9 mouse cellular contexts compared by ENCODE assay signal in the genomic region with DNA sequence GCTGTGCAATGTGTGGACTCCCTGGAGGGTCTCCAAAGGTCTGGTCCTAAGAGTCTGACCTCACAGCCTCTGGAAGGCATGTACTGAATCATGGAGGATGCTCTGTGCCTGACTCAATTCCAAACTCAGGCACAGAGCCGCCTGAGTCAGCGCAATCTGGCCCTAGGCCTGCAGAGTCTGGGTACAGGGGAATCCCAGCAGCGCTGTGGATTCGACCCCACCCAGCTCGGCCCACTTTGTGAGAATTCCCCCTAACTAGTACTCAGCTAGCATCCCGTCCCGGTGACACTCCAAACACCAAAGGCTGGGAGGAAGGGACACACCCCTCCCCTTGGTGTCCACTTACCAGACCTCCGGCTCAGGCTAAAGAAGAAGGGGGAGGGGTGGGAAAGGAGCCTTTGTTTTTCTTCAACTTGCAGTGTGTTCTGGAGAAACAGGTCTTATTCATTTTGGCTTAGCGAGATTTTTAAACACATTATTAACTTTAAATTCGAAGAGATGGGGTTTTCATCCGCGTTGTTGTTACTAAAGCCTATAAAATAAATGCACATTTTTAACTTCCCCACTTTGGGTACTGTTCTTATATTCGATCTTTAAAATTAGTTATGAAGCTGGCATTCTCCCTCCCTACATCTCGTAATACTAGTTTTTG. TPM values are rescaled to one million over a fixed set of nuclear protein-coding genes. Genes with fewer than 3 reads are reported as not detected.
DNase-seq lines count a peak whose midpoint lies in the region; ATAC-seq and TF ChIP-seq lines count a peak whose summit lies in the region.
"Had no signal": no experiment of that assay in that cellular context is flagged by ENCODE, and none has a peak within 500 bp of the region (broad histone marks: within the 10 kb centered on the region; RNA-seq: fewer than 3 reads in every experiment).

No protein-coding gene starts in this region.

- WGBS in kidney, postnatal 0 days: 11% methylated on average over 14 of the region's 14 CpGs
- 9% methylated on average over 14 of the region's 14 CpGs for WGBS in embryonic facial prominence, embryonic 13.5 days
- 23% methylated on average over 14 of the region's 14 CpGs for WGBS in heart, embryonic 16.5 days
- WGBS in midbrain, embryonic 13.5 days: 4% methylated on average over 14 of the region's 14 CpGs

- no peaks in the 10 kb centered on the region for H3K36me3 ChIP-seq in kidney, postnatal 0 days (ENCODE audit: insufficient read depth, low read length)
- no peaks in the 10 kb centered on the region for H3K36me3 ChIP-seq in embryonic facial prominence, embryonic 13.5 days
- H3K36me3 ChIP-seq in heart, embryonic 16.5 days (ENCODE audit: control insufficient read depth, insufficient read depth): no peaks in the 10 kb centered on the region
- no peaks in the 10 kb centered on the region for H3K36me3 ChIP-seq in midbrain, embryonic 13.5 days

- no peak overlapping the region for H3K9ac ChIP-seq in kidney, postnatal 0 days (ENCODE audit: low read depth, low read length)
- H3K9ac ChIP-seq in embryonic facial prominence, embryonic 13.5 days: peak overlapping the region; percentile 40; the same call in 1 of the 2 replicates
- no peak overlapping the region for H3K9ac ChIP-seq in heart, embryonic 16.5 days (ENCODE audit: low read length)
- no peak overlapping the region for H3K9ac ChIP-seq in midbrain, embryonic 13.5 days (replicated peaks)
- H3K9ac ChIP-seq: liver, embryonic 14.5 days had no signal

- no peaks in the 10 kb centered on the region for H3K9me3 ChIP-seq in kidney, postnatal 0 days (replicated peaks; ENCODE audit: low read length)
- no peaks in the 10 kb centered on the region for H3K9me3 ChIP-seq in embryonic facial prominence, embryonic 13.5 days
- H3K9me3 ChIP-seq in heart, embryonic 16.5 days (replicated peaks; ENCODE audit: control insufficient read depth, low read length): no peaks in the 10 kb centered on the region
- H3K9me3 ChIP-seq in midbrain, embryonic 13.5 days: no peaks in the 10 kb centered on the region

- no peak overlapping the region for H3K4me3 ChIP-seq in kidney, postnatal 0 days (replicated peaks; ENCODE audit: low read depth, low read length)
- no peak overlapping the region for H3K4me3 ChIP-seq in embryonic facial prominence, embryonic 13.5 days
- H3K4me3 ChIP-seq in heart, embryonic 16.5 days (ENCODE audit: low read length): no peak overlapping the region
- no peak overlapping the region; the same call in 1 of the 2 replicates for H3K4me3 ChIP-seq in midbrain, embryonic 13.5 days (replicated peaks)

- 0 out of 2 replicates have a peak, but pooled peaks cover 4% of the 10 kb centered on the region for H3K4me1 ChIP-seq in kidney, postnatal 0 days (replicated peaks; ENCODE audit: insufficient read depth, low read length)
- H3K4me1 ChIP-seq in embryonic facial prominence, embryonic 13.5 days: peaks cover 5% of the 10 kb centered on the region
- H3K4me1 ChIP-seq in heart, embryonic 16.5 days (ENCODE audit: control insufficient read depth, insufficient read depth, low read length): no peaks in the 10 kb centered on the region
- H3K4me1 ChIP-seq in midbrain, embryonic 13.5 days (replicated peaks): peaks cover 10% of the 10 kb centered on the region

- TF ChIP-seq CTCF in kidney, postnatal 0 days (IDR thresholded peaks at IDR 0.05; ENCODE audit: low read depth): no peak

- ATAC-seq in kidney, postnatal 0 days (replicated peaks; ENCODE audit: low FRiP score, low read depth): peak; percentile 50; the same call in 1 of the 2 replicates
- peak; percentile 49; the same call in 1 of the 2 replicates for ATAC-seq in embryonic facial prominence, embryonic 13.5 days (ENCODE audit: insufficient number of reproducible peaks, insufficient read depth, low FRiP score, low TSS enrichment, low read depth)
- ATAC-seq in heart, embryonic 16.5 days (replicated peaks; ENCODE audit: extremely low read depth, insufficient read depth, low FRiP score): 0 out of 2 replicates have a peak, but pooled peaks have one; percentile 41
- ATAC-seq in midbrain, embryonic 13.5 days: peak; percentile 64

- peak; percentile 67 for DNase-seq in kidney, postnatal 0 days (ENCODE audit: low spot score)
- no peak for DNase-seq in kidney, postnatal 14 days
- no peak for DNase-seq in spleen, postnatal 10 days (ENCODE audit: low spot score in 2 of 2)
- no peak for DNase-seq in thymus, postnatal 25 days
- no peak for DNase-seq in kidney, adult 9 months

- H3K27me3 ChIP-seq in kidney, postnatal 0 days (ENCODE audit: insufficient read depth, low read length): no peaks in the 10 kb centered on the region
- H3K27me3 ChIP-seq in embryonic facial prominence, embryonic 13.5 days: no peaks in the 10 kb centered on the region
- H3K27me3 ChIP-seq in heart, embryonic 16.5 days (ENCODE audit: control insufficient read depth, insufficient read depth, low read length): no peaks in the 10 kb centered on the region
- H3K27me3 ChIP-seq in midbrain, embryonic 13.5 days: no peaks in the 10 kb centered on the region

- peak overlapping the region; percentile 26; the same call in 1 of the 2 replicates for H3K4me2 ChIP-seq in kidney, postnatal 0 days (ENCODE audit: low read length)
- peak overlapping the region; percentile 49 for H3K4me2 ChIP-seq in embryonic facial prominence, embryonic 13.5 days
- no peak overlapping the region for H3K4me2 ChIP-seq in heart, embryonic 16.5 days (ENCODE audit: low read depth, low read length)
- peak overlapping the region; percentile 31 for H3K4me2 ChIP-seq in midbrain, embryonic 13.5 days (replicated peaks)

- H3K27ac ChIP-seq in kidney, postnatal 0 days: no peak overlapping the region
- H3K27ac ChIP-seq in embryonic facial prominence, embryonic 13.5 days: peak overlapping the region; percentile 48; the same call in 1 of the 2 replicates
- no peak overlapping the region for H3K27ac ChIP-seq in heart, embryonic 16.5 days (ENCODE audit: low read length)
- H3K27ac ChIP-seq in midbrain, embryonic 13.5 days: no peak overlapping the region
- H3K27ac ChIP-seq: liver, embryonic 14.5 days had no signal

RNA-seq across cellular contexts. Expression of gene Utrn, which starts 9.6 kb away (rescaled TPM):
- polyA plus RNA-seq in kidney, postnatal 0 days (2015; fragmentation: Nextera tagmentation; extraction: Ambion mirVana): 59.0 and 69.6 TPM in 2 replicates
- polyA plus RNA-seq in embryonic facial prominence, embryonic 13.5 days (2015; fragmentation: Nextera tagmentation; extraction: Ambion mirVana): 101 and 102 TPM in 2 replicates
- polyA plus RNA-seq in heart, embryonic 16.5 days (2015; fragmentation: Nextera tagmentation; extraction: Ambion mirVana): 65.7 and 66.8 TPM in 2 replicates
- polyA plus RNA-seq in midbrain, embryonic 13.5 days (2015; fragmentation: Nextera tagmentation; extraction: Ambion mirVana): 21.9 and 23.6 TPM in 2 replicates
